Mouse (Mus musculus): ENCODE measurements around the gene Naa38. TPM values are rescaled to one million over a fixed set of nuclear protein-coding genes. Genes with fewer than 3 reads are reported as not detected.

Naa38 gene
- total RNA-seq (2021): 10 to 100 TPM; 70.5 to 72.1 TPM
- long read RNA-seq, experiment 1, transcript Naa38-204 (3 exons, 671 nt): major isoform, 20 of 40 reads
- long read RNA-seq, experiment 1, transcript Naa38-202 (2 exons, 404 nt): minor isoform, 19 of 40 reads
- long read RNA-seq, experiment 1, partial matches to known transcripts: 0 of 40 reads
- long read RNA-seq, experiment 1, other reads (novel, unspliced or antisense): 0 of 40 reads
- long read RNA-seq, experiment 2, transcript Naa38-204 (3 exons, 671 nt): major isoform, 25 of 37 reads
- long read RNA-seq, experiment 2, transcript Naa38-202 (2 exons, 404 nt): minor isoform, 11 of 37 reads
- long read RNA-seq, experiment 2, partial matches to known transcripts: 1 of 37 reads
- long read RNA-seq, experiment 2, other reads (novel, unspliced or antisense): 0 of 37 reads

- peak; percentile 92 for DNase-seq (ENCODE audit: low spot score)
Measured at GRCm38 (mm10) chr11:69395235-69395633, at the start of gene Naa38, which contains the start of gene Cyb5d1. TSS of gene Naa38 (plus strand) at chr11:69395487. TSS of gene Cyb5d1 (minus strand) at chr11:69395631.

- DNase-seq (ENCODE audit: low spot score): no peak
Measured at GRCm38 (mm10) chr11:69346441-69346840, 48.8 kb upstream of the Naa38 start.

- no peak for DNase-seq (ENCODE audit: low spot score)
Measured at GRCm38 (mm10) chr11:69356544-69356943, 38.7 kb upstream of the Naa38 start.

- peak; percentile 71 for DNase-seq (ENCODE audit: low spot score)
Measured at GRCm38 (mm10) chr11:69357690-69358089, 37.6 kb upstream of the Naa38 start.

GRCm38 (mm10) chr11:69362021-69362420 is 33.3 kb upstream of the Naa38 start:
- no peak for DNase-seq (ENCODE audit: low spot score)

- DNase-seq (ENCODE audit: low spot score): no peak
Measured at GRCm38 (mm10) chr11:69362479-69362878, 32.8 kb upstream of the Naa38 start.

- DNase-seq (ENCODE audit: low spot score): no peak
Measured at GRCm38 (mm10) chr11:69364376-69364775, 30.9 kb upstream of the Naa38 start.

GRCm38 (mm10) chr11:69364910-69365309 is 30.4 kb upstream of the Naa38 start:
- peak; percentile 97 for DNase-seq (ENCODE audit: low spot score)

- DNase-seq (ENCODE audit: low spot score): no peak
Measured at GRCm38 (mm10) chr11:69365722-69366121, 29.6 kb upstream of the Naa38 start.

GRCm38 (mm10) chr11:69366157-69366854 is 29.0 kb upstream of the Naa38 start:
- peak; percentile 92 for DNase-seq (ENCODE audit: low spot score)

- DNase-seq (ENCODE audit: low spot score): no peak
Measured at GRCm38 (mm10) chr11:69366855-69367615, 28.3 kb upstream of the Naa38 start.

- no peak for DNase-seq (ENCODE audit: low spot score)
Measured at GRCm38 (mm10) chr11:69367616-69368355, 27.5 kb upstream of the Naa38 start.

- DNase-seq (ENCODE audit: low spot score): no peak
Measured at GRCm38 (mm10) chr11:69368356-69369214, 26.7 kb upstream of the Naa38 start.

- DNase-seq (ENCODE audit: low spot score): no peak
Measured at GRCm38 (mm10) chr11:69369215-69369989, 25.9 kb upstream of the Naa38 start, which contains the start of gene Chd3. TSS of gene Chd3 (minus strand) at chr11:69369406.

- no peak for DNase-seq (ENCODE audit: low spot score)
Measured at GRCm38 (mm10) chr11:69369990-69370816, 25.1 kb upstream of the Naa38 start.

- no peak for DNase-seq (ENCODE audit: low spot score)
Measured at GRCm38 (mm10) chr11:69370817-69371215, 24.5 kb upstream of the Naa38 start.

GRCm38 (mm10) chr11:69371601-69372000 is 23.7 kb upstream of the Naa38 start:
- DNase-seq (ENCODE audit: low spot score): no peak

- no peak for DNase-seq (ENCODE audit: low spot score)
Measured at GRCm38 (mm10) chr11:69372056-69372779, 23.1 kb upstream of the Naa38 start.
